Mouse (Mus musculus) lung, postnatal 25 days (tissue): ENCODE data around the gene Scrn2.

Source experiments
- DNase-seq: peaks from one replicate; pipeline ENCODE4 v3.0.0; 2022; ENCODE audit warnings: low spot score

Scrn2 gene

DNA sequence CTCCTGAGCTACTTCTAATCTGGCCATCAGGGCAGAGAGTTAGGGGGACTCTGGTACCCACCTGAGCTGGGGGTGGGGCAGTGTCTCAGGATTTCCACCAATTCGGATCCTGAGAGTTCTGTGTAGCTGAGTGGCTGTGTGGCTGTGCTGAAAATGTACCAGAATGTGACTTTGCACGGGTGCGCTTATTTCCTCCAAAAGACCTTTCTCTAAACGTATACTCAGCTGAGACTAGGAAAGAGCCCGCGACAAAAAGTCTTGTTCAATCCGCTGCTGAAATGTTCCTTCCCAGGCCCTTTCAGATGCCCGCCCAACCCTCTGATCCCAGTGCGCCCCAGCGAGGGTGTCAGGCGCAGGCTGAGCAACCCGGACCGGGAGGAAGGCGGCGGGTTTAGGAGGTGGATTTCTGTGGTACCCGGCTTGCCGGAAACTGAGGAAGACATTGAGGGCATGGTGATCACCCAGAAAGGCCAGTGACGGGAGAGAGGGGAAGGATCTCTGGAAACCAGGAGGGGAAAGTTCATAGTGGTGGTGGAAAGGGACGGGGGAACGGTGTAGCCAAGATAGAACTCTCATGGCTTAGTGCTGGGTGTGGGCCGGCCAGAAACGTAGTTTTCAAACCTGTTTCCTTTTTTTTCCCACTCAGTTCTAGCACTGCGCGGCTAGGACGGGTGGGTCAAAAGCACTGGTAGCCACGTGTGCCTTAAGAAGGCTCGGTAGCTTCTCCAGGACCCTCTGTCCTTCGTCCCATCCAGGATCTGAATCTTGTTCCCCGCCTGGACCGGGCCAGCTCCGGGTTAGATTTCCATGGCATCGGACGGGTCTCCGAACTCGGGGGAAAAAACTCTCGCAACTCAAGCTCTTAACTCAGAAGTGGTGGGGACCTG, 11.8 kb upstream of the Scrn2 start:
- no peak for DNase-seq

GRCm38 (mm10) chr11:97018583-97019344, 11.0 kb upstream of the Scrn2 start:
- DNase-seq: no peak

- no peak for DNase-seq
Observed at GRCm38 (mm10) chr11:97019345-97019708, 10.4 kb upstream of the Scrn2 start.

DNA sequence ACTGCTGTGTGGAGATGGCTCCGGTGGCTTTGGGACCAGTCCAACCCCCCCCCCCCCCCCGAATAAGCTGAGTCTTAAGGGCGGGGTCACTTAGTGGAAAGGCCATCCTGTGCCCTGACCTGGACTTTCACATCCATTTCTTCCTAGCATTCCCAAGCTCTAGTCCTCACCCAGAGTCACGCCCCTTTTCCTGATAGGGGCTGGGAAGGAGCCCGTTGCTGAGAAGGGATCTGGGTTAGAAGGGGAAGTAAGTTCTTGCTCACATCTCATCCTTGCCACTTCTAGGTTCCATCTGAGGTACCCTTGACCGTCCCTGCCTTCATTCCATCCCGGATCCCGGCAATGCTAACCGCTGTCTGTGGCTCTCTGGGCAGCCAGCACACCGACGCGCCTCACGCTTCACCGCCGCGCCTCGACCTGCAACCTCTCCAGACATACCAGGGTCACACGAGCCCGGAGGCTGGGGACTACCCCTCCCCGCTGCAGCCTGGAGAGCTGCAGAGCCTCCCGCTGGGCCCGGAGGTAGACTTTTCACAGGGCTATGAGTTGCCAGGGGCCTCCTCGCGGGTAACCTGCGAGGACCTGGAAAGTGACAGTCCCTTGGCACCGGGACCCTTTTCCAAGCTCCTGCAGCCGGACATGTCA, 8.5 kb upstream of the Scrn2 start:
- no peak for DNase-seq

- peak; percentile 77 for DNase-seq
Observed at GRCm38 (mm10) chr11:97021873-97022484, 7.8 kb upstream of the Scrn2 start.

GRCm38 (mm10) chr11:97024977-97025376, 4.8 kb upstream of the Scrn2 start:
- DNase-seq: no peak

GRCm38 (mm10) chr11:97025721-97026344, 3.9 kb upstream of the Scrn2 start:
- DNase-seq: peak; percentile 91

DNA sequence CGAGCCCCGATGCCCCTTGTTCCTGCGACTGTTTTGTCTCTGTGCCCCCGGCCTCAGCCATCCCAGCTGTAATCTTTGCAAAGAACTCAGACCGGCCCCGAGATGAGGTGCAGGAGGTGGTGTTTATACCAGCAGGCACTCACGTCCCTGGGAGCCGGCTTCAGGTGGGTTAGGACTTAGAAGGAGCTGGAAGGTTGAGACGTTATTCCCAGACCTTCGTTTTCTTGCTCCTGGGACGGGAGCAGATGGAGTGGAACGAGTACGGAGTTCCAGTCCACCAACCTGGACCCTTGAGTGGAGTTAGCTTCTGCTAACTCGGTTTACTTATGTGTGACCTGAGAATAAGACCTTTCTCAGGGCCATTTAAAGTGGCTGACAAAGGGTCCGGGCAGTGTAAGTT, 688 bp downstream of the Scrn2 start:
- no peak for DNase-seq

- DNase-seq: no peak
Observed at GRCm38 (mm10) chr11:97031977-97032376, 2.2 kb downstream of the Scrn2 start.

DNA sequence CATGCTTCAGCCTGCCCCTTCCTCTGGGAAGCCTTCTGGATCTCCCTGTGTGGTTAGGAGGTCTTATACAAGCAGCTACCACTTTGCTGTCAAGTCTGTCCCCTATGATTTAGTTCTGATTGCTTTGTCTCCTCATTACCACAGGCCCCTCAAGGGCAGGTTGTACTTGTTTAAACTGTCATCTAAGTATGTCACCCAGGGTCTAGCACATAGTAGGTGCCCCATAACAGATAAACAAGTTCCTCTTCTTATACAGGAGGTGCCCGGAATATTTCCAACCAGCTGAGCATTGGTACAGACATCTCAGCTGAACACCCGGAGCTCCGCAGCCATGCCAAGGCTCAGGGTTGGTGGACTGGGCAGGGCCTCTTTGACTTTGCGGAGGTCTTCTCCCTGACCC, 2.8 kb downstream of the Scrn2 start:
- no peak for DNase-seq

DNA sequence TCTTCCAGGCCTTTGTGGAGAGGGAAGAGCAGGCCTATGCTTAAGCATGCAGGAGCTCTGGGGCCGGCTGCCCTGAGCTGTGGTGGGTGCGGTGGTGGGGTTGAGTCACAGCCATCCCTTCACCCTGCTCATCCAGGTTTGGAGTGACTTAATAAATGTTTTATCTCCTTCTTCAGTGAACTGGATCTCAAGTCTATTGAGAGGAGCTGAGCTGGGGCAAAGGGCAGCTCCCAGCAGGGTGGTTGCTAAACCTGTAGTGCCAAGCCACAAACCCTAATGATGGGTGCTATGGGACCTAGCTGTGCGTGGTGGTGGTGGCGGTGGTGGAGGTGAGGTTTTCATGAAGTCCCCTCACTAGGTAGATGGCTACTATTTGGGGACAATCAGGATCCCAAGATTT, 4.0 kb downstream of the Scrn2 start:
- DNase-seq: no peak

DNA sequence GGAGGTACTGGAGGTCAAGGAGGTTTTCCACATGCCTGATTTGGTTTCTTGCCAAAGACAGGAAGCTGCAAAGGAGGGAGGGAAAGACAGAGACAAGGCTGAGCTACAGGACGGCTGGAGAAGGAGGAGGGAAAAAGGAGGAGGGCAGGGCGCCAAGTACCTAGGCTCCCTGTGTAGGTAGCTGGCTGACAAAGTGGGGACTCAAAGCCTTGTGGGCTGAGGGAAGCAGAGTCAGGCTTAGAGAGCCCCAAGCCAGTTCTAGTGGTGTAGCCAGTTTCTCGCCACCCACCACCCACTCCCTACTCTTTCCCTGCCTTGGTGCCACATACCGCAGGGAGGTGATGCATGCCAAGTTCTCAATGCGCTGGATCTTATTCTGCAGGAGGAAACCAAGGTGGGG, 6.4 kb downstream of the Scrn2 start:
- DNase-seq: no peak

GRCm38 (mm10) chr11:97038881-97039280, 9.1 kb downstream of the Scrn2 start:
- no peak for DNase-seq

GRCm38 (mm10) chr11:97040301-97041021, 10.7 kb downstream of the Scrn2 start:
- no peak for DNase-seq

- DNase-seq: peak; percentile 88
Observed at GRCm38 (mm10) chr11:97041022-97041899, 11.5 kb downstream of the Scrn2 start, which contains the start of the genes Lrrc46 and Mrpl10. Gene Lrrc46 (minus strand): TSS chr11:97041407. Gene Mrpl10 (plus strand): TSS chr11:97041560.

DNA sequence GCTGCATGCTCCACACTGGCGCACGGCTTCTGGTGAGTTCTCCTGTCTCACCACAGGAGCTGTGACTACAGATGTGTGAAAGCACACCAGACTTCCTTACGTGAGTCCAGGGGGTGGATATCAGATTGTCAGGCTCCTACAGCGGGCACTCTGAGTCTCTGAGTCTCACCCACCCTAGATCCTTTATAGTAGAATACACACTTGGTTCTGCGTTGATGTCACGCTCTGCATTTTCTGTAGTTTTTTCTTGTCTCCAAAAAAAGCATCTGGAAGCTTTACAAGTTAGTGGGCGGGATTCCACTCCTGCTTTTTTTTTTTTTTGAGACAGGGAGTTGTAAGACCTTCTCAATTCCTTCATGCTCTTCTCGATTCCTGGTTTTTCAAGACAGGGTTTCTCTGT, 15.2 kb downstream of the Scrn2 start:
- no peak for DNase-seq

DNA sequence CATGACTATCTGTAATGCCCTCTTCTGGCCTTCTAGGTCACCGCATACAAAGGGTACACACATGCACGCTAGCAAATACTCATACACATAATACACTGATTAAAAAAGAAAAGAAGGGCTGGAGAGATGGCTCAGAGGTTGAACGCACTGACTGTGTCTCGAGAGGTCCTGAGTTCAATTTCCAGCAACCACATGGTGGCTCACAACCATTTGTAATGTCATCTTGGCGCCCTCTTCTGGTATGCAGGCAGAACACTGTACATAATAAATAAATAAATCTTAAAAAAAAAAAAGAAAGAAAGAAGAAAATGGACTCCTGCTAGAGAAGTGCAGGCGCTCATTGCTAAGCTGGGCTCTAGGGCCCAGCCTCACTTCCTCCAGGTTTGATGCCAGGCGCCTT, 16.1 kb downstream of the Scrn2 start:
- DNase-seq: no peak

DNA sequence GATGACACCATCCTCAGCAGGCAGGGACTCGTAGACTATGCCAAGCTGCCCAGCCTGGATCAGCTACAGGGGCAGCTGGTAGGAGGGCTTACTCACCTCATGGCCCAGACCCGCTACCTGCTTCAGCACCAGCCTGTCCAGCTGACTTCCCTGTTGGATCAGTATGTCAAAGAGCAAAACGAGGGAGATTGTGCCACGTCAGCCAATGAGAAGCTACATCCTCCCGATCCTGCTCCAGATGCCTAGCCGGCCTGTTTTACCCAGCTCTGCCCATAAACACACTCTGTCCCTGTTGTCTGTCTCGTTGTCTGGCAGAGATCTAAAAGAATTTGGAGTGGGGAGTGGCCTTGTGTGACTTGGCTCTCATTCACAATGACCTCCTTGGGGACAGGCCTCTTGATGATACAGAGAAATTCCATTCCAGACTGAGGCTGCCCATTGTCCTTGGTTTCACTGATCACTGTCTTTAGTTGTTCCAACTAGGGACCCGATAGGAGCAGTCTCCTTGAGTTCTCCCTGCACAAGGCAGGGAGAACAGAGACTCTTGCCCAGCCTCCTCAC, 18.4 kb downstream of the Scrn2 start:
- DNase-seq: no peak

DNA sequence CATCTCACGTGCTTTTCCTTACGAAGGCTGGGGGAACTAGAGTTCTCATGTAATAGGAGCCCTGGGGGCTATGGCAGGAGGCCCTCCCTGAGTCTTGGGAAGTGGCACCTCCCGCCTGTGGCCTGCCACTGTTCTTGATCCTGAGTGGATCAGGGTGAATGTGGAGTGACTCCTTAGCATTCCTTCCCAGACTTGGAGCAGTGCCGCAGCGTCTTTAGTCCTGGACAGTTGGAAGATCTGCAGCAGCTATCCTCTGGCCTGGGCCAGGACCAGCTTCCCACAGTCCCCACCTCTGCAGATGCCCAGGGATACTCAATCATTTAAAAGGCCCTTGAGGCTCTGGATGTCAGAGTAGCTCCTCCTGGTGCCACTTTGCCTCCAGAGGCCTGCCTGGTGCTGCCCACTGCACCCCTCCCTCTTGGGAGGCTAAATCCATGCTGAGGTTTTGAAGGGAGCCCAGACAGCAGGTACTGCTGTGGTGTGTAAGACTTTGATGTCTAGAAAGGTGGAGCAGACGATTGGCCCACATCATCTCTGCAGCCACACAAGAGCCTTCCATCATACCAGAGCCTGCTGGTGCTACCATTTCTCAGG, 19.9 kb downstream of the Scrn2 start:
- DNase-seq: no peak
